Mouse (Mus musculus) embryonic facial prominence, embryonic 15.5 days (tissue): ENCODE results near the gene Morf4l2. TPM values are rescaled to one million over a fixed set of nuclear protein-coding genes. Genes with fewer than 3 reads are reported as not detected.
A peak's percentile ranks its signal among the peaks of the same experiment; 100 is the strongest.
"Not testable (repeated sequence)": the region's sequence is repeated elsewhere in the genome, so short reads cannot be mapped to it uniquely, and the experiment has no call there.

ENCODE experiments used
- ATAC-seq: fragments of 200-750 bp; cut with Nextera tagmentation; 2 replicates; pipeline ENCODE4 v1.8.0; 2017; ENCODE audit warnings: low read depth, moderate TSS enrichment; ENCODE audit not compliant: insufficient number of reproducible peaks, low FRiP score, low TSS enrichment
- H3K27ac ChIP-seq: fragments of 300-500 bp; sonication (generic); replicated peaks from 2 replicates; pipeline ENCODE4 v1.5.1; 2015; ENCODE audit warnings: mild to moderate bottlenecking, inconsistent platforms
- H3K27me3 ChIP-seq: fragments of 300-500 bp; sonication (generic); 2 replicates; pipeline ENCODE4 v1.6.1; 2015; ENCODE audit warnings: inconsistent platforms
- H3K36me3 ChIP-seq: fragments of 300-500 bp; sonication (generic); 2 replicates; pipeline ENCODE4 v1.6.1; 2015; ENCODE audit warnings: mild to moderate bottlenecking, inconsistent platforms
- H3K4me1 ChIP-seq: fragments of 300-500 bp; sonication (generic); 2 replicates; pipeline ENCODE4 v1.6.1; 2015; ENCODE audit warnings: inconsistent platforms
- H3K4me2 ChIP-seq: fragments of 300-500 bp; sonication (generic); replicated peaks from 2 replicates; pipeline ENCODE4 v1.6.1; 2015; ENCODE audit warnings: mild to moderate bottlenecking, inconsistent platforms
- H3K4me3 ChIP-seq: fragments of 300-500 bp; sonication (generic); replicated peaks from 2 replicates; pipeline ENCODE4 v1.5.1; 2015; ENCODE audit warnings: mild to moderate bottlenecking, inconsistent platforms
- H3K9ac ChIP-seq: fragments of 300-500 bp; sonication (generic); 2 replicates; pipeline ENCODE4 v1.6.1; 2015; ENCODE audit warnings: inconsistent platforms
- H3K9me3 ChIP-seq: fragments of 300-500 bp; sonication (generic); replicated peaks from 2 replicates; pipeline ENCODE4 v1.6.1; 2016; ENCODE audit warnings: inconsistent platforms
- WGBS: fragments of 180-500 bp; shearing (Covaris S2); methylation state at CpG from one replicate; pipeline ENCODE4 v1.1.7; 2015; 5-methylcytosine and 5-hydroxymethylcytosine counted together
- polyA plus RNA-seq: library from polyadenylated mRNA; unstranded; fragments of >200 nt; fragmentation: Nextera tagmentation; extraction: Ambion mirVana; gene quantifications from 2 replicates; pipeline ENCODE4 v1.2.1, GENCODE M21; 2015

The Morf4l2 gene
- polyA plus RNA-seq, 1 experiment from 2014 or later = 560 TPM

DNA sequence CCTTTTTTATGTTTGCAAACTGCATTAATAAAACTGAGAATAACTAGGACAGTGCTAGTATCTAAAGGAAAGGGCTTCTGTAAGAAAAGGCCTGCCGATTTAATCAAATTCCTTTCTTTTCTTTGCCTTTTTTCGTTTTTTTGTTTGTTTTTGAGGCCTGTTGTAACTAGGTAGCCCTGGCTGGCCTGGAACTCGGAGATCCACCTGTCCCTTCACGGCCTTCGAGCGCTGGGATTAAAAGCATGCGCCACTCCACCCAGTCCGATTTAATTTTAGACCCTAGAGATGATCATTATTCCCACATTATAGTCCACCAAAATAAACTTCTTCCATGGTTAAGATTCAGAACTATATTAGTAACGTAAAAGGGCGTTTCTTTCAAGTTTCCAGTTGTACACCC, 1.2 kb downstream of the Morf4l2 start:
- H3K9ac ChIP-seq = peak overlapping the region; percentile 40; the same call in 1 of the 2 replicates
- no peak for ATAC-seq
- H3K4me2 ChIP-seq = peak overlapping the region; percentile 42
- peaks cover 7% of the 10 kb centered on the region for H3K4me1 ChIP-seq
- H3K36me3 ChIP-seq = no peaks in the 10 kb centered on the region
- 21% methylated on average over 10 of the region's 10 CpGs for WGBS
- H3K27ac ChIP-seq = peak overlapping the region; percentile 95
- H3K9me3 ChIP-seq = no peaks in the 10 kb centered on the region
- H3K27me3 ChIP-seq = no peaks in the 10 kb centered on the region
- H3K4me3 ChIP-seq = peak overlapping the region; percentile 50

DNA sequence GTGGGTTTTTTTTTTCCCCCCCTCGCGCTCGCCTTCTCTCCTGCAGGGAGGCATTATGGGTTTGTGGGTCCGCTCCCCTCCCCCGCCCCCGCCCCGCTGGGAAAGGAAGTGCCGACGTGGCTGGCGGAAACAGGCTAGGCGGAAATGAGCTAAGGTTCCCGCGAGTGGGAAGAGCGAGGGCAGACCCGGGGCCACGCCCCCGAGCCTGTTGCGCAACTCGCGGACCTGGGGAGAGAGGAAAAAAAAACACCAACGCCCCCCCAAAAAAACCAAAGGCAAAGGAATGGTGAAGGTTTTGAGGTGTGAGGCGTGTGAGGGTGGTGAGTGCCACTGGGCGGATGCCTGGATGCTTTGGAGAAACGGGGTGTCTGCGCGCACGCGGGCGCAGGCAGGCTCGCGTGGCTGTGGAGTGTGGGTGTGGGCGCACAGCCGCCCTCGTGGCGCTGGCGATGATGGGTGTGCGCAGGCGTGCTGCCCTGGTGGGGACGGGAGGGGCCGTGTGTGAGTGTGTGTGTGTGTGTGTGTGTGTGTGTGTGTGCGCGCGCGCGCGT, 1.8 kb downstream of the Morf4l2 start:
- H3K9me3 ChIP-seq = no peaks in the 10 kb centered on the region
- peaks cover 7% of the 10 kb centered on the region for H3K4me1 ChIP-seq
- H3K36me3 ChIP-seq = no peaks in the 10 kb centered on the region
- peak overlapping the region; percentile 95 for H3K27ac ChIP-seq
- H3K9ac ChIP-seq = peak overlapping the region; percentile 40; the same call in 1 of the 2 replicates
- 19% methylated on average over 46 of the region's 46 CpGs for WGBS
- peak overlapping the region; percentile 42 for H3K4me2 ChIP-seq
- H3K27me3 ChIP-seq = no peaks in the 10 kb centered on the region
- peak overlapping the region; percentile 50 for H3K4me3 ChIP-seq
- ATAC-seq = peak; percentile 84

DNA sequence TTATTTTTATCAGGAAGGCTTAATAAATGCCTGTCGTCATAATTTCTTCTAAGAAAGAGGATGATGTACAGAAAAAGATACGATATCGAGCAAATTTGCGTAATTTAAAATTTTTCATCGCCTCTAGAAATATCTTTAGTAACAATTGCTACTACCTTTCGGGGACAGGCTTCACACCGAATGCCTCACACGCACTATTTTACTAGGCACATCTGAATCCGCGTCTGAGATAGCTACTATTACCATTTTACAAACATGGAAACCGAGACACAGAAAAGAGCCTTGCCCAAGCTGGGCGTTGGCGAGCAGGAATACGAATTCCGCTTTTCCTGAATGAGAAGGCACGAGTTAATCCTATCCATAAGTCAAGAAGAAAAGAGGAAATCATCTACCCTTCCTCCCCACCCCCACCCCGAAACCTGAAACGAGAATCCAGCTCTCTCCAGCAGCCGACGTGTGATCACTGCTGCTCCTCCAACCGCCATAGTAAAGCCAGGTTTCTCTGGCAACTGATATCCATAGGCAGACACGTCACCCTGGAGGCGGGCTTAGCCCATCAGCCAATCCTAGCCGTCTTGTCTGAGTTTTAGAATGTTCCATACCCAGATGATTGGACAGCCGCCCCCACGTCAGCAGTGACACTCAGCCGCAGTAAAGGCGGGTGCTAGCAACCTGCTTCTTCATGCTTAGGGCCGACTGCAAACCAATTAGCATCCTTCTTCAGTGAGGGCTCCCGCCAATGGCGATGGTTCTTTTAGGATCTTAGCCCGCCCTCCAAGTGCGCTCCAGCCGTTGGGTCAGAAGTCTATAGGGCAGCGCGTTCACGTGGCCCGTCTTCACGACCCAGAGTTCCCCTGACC, 2.5 kb downstream of the Morf4l2 start:
- 25% methylated on average over 39 of the region's 39 CpGs for WGBS
- H3K4me1 ChIP-seq = peaks cover 7% of the 10 kb centered on the region
- H3K27me3 ChIP-seq = no peaks in the 10 kb centered on the region
- peak overlapping the region; percentile 57 for H3K4me3 ChIP-seq
- H3K4me2 ChIP-seq = 0 out of 2 replicates have a peak overlapping the region, but pooled peaks have one; percentile 42
- H3K36me3 ChIP-seq = no peaks in the 10 kb centered on the region
- H3K27ac ChIP-seq = peak overlapping the region; percentile 95
- H3K9me3 ChIP-seq = no peaks in the 10 kb centered on the region
- H3K9ac ChIP-seq = peak overlapping the region; percentile 55
- peak; percentile 97 for ATAC-seq

DNA sequence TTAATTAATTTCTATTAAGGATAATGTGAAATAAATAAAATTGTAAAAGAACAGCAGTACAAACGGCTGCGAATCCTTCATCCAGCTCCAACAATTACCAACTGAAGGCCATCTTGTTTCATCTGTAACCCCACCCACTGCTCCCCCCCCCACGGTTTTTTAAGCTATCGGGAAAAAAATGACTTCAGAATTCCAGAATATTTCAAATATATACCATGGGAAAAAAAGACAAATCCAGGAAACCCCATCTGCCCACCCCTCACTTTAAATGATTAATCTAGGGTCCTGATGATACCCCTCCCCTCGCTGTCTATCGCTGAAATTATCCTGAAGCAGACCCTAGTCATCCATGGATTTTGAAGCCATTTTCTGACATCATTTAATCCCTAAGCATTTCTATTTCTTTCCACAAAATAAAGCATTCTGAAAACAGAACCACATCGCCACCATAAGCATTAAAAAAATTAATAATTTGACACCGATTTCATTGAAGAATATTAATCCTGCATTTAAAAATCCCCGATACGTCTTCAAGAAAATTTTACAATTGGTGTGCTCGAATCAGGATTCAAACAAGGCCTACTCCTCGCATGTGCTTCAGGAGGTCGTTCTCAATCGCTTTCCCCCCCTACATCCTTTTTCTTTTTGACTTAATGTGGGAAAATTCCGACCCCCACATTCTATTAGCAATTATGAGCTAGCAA, 3.3 kb downstream of the Morf4l2 start:
- Histone ChIP-seq H3K36me3 (no peaks in the 10 kb centered on the region), H3K9ac (peak overlapping the region; percentile 55), H3K4me1 (peaks cover 7% of the 10 kb centered on the region), H3K4me3 (peak overlapping the region; percentile 57), H3K4me2 (peak overlapping the region; percentile 19; the same call in 1 of the 2 replicates), H3K27me3 (no peaks in the 10 kb centered on the region), H3K9me3 (no peaks in the 10 kb centered on the region), H3K27ac (peak overlapping the region; percentile 87)
- ATAC-seq = no peak
- WGBS = 22% methylated on average over 15 of the region's 15 CpGs

DNA sequence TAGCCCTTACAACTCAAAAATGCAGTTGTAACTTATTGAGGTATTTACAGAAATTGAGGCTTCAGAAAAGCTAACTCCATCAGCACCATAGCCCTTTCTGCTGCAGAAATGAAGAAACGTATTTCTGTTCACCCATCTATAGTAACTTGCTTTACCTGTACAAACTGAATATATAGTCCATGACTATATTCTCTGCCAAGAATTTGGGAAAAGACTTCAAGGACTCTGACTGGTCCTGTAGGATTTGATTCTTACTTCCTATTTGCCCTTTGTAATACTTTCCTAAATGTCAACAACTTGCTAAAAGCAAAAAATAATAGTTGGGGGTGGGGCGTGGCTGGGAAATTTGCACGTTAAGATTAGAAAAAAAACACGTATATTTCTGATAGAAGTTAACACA, 11.5 kb downstream of the Morf4l2 start:
- 79% methylated on average over 4 of the region's 4 CpGs for WGBS
- H3K27ac ChIP-seq = no peak overlapping the region

DNA sequence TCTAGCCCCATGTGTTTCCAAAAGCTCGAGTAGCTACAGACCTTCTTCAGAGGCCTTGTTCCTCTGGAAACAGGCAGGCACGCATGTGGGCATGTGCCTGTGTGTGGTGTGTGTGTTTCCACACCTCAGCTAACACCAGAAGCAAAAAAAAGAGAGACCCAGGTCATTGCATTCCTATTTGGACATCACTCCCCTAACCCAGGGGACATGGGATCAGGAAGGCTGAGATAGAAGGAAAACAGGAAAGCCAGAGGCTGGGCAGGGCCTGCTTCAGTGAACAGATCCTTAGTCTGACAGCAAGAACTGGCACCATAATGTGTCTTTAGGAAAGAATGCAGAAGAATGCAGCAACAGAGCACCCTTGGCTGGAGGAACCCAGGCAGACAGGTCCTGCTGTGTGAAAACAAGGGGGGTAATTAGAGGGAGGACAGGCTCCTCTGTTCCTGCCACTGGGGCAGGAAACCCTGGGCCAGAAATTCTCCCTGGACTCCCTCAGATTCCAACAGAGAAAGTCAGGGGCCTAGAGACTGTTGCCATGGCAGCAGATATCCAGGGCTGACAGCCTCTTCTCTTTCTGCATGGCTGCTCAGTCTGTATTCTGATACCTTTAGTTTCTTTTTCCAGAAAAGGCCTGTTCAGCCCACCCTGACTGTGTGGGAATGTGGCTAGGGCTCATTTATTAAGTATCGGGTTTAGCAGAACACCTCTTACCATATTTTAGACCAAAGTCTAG, 28.6 kb downstream of the Morf4l2 start:
- WGBS = 46% methylated on average over 3 of the region's 3 CpGs

More for the DNA sequence above, 11.5 kb downstream of the Morf4l2 start:
- no peaks in the 10 kb centered on the region for H3K27me3 ChIP-seq
- no peak overlapping the region for H3K4me2 ChIP-seq
- peaks cover 4% of the 10 kb centered on the region; the same call in 1 of the 2 replicates for H3K36me3 ChIP-seq
- H3K4me1 ChIP-seq = no peaks in the 10 kb centered on the region
- H3K9me3 ChIP-seq = no peaks in the 10 kb centered on the region
- ATAC-seq = no peak
- H3K9ac ChIP-seq = no peak overlapping the region
- H3K4me3 ChIP-seq = no peak overlapping the region

DNA sequence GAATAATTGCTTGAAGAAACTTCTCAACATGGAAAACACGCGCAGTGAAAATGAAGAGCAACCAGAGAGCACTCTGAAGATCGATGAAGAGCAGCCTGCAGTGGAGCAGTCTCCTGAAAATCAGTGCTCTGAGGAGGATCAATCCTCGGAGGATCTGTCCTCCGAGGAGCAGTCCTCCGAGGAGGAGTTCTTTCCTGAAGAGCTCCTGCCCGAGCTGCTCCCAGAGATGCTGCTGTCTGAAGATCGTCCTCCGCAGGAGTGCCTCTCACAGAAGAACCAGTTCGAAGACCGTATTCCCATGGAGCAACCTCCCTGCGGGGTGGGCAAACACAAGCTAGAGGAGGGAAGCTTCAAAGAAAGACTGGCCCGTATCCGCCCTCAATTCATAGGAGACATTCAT, 34.7 kb downstream of the Morf4l2 start:
- H3K4me3 ChIP-seq = peak overlapping the region; percentile 52
- no peaks in the 10 kb centered on the region for H3K4me1 ChIP-seq
- H3K27me3 ChIP-seq = no peaks in the 10 kb centered on the region
- H3K36me3 ChIP-seq = no peaks in the 10 kb centered on the region
- no peak for ATAC-seq
- H3K4me2 ChIP-seq = peak overlapping the region; percentile 52
- no peaks in the 10 kb centered on the region for H3K9me3 ChIP-seq
- WGBS = 23% methylated on average over 14 of the region's 14 CpGs
- peak overlapping the region; percentile 80 for H3K27ac ChIP-seq
- peak overlapping the region; percentile 26; the same call in 1 of the 2 replicates for H3K9ac ChIP-seq

More for the DNA sequence above, 28.6 kb downstream of the Morf4l2 start:
- not testable (repeated sequence) for H3K27ac ChIP-seq, H3K27me3 ChIP-seq, H3K9me3 ChIP-seq, H3K36me3 ChIP-seq, H3K4me2 ChIP-seq, ATAC-seq, H3K9ac ChIP-seq, H3K4me3 ChIP-seq, H3K4me1 ChIP-seq

DNA sequence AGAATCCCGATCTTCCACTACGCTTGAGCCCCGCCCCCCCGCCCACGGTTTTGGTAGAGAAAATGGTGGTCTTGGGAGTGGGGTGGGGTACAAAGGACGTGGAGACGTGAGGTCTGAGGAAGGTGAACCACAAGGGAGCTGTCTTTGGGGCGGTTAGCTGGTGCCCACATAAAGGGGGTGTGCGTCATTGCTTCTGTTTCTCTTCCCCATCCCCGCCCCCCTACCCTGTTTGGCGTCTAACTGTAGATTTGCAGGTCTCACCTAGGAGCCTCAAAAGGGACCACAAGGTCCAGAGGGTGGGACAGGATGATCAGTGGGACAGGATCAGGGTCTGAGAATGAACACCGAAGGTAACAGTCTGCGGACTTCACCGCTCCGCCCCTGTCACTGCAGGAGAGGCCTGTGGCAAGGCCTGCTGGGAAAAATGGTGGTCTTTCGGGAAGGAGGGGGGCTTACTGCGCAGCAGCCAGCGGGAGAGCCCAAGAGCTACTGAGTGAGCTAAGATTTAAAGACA, 35.3 kb downstream of the Morf4l2 start:
- ATAC-seq = peak; percentile 78

DNA sequence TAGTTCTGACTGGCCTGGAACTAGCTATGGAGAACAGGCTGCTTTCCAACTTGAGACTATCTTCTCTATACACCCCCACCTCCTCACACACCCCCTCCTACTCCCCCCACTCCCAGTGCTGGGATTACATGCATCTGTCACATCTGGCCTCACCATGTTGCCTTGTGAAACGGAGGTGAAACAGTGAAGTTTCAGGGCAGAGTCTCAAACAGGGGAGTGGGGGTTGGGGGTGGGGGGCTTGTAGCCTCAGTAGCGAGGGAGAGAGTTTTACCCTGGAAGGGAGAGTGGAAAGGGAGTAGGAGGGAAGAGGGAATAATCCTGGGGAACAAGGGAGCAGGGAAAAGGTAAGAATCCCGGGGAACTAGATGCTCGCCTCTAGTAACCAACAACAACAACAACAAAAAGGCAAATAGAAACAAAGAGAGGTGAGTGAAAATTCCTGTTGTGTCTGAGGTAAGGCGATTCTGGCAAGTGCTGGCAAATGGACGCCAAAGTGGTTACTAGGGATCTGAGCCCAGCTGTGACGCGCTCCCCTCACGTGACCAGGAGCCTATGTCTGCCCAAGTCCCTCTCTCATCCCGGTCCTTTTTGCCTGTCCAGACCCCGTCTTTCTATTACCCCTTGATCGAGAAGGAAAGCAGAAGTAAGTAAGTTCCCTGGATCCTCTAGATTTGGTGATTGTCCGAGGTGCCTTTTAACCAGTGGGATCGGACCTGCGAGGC, 35.9 kb downstream of the Morf4l2 start, which contains the start of gene Tceal1:
Gene Tceal1 (plus strand): TSS at position 537 of the 722 bp plus-strand sequence.
- WGBS = 15% methylated on average over 15 of the region's 15 CpGs
- Histone ChIP-seq H3K27me3 (no peaks in the 10 kb centered on the region), H3K36me3 (no peaks in the 10 kb centered on the region), H3K4me2 (peak within 1 kb of the TSS; percentile 52), H3K4me1 (no peaks in the 10 kb centered on the region), H3K4me3 (peak within 1 kb of the TSS; percentile 52), H3K9me3 (no peaks in the 10 kb centered on the region), H3K9ac (peak within 1 kb of the TSS; percentile 26), H3K27ac (peak within 1 kb of the TSS; percentile 80)
- ATAC-seq = peak; percentile 88

More for the DNA sequence above, 35.3 kb downstream of the Morf4l2 start:
- H3K4me1 ChIP-seq = no peaks in the 10 kb centered on the region
- peak overlapping the region; percentile 52 for H3K4me3 ChIP-seq
- peak overlapping the region; percentile 26 for H3K9ac ChIP-seq
- H3K27me3 ChIP-seq = no peaks in the 10 kb centered on the region
- H3K4me2 ChIP-seq = peak overlapping the region; percentile 52
- 12% methylated on average over 18 of the region's 18 CpGs for WGBS
- H3K27ac ChIP-seq = peak overlapping the region; percentile 80
- no peaks in the 10 kb centered on the region for H3K9me3 ChIP-seq
- no peaks in the 10 kb centered on the region for H3K36me3 ChIP-seq

DNA sequence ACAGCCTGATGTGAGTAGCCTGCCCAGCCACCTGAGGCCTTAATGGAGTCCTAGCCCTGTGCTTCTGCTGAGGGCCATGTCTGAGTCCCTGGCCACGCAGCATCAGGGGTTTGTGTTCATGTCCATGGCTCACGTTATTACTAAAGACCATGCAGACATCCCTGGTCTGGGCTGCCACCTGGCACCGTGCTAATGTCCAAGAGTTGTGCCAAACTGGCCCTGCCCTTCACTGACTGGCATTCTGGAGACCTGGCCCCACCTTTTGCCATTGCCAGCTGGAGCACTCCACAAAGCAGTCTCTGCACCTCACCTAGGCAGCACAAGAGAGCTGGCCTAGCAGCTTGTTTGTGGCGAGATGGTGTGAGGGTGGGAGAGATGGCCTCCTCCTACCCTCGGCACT, 50.3 kb downstream of the Morf4l2 start:
- no peaks in the 10 kb centered on the region for H3K36me3 ChIP-seq
- no peak for ATAC-seq
- 88% methylated on average over 5 of the region's 5 CpGs for WGBS

More for the DNA sequence above, 50.3 kb downstream of the Morf4l2 start:
- H3K9me3 ChIP-seq = no peaks in the 10 kb centered on the region
- H3K9ac ChIP-seq = no peak overlapping the region
- no peaks in the 10 kb centered on the region for H3K27me3 ChIP-seq
- no peak overlapping the region for H3K27ac ChIP-seq
- no peaks in the 10 kb centered on the region for H3K4me1 ChIP-seq
- no peak overlapping the region for H3K4me3 ChIP-seq
- no peak overlapping the region for H3K4me2 ChIP-seq
